Mouse (Mus musculus) bone marrow, adult 2 months (tissue): ENCODE measurements at regions not wholly inside any gene's neighbourhood (a gene's known extent, or its start where the extent isn't known, plus 50 kb on each side); places are given as distances from the start of the nearest gene placed in this dataset.

Experiments used
- CTCF ChIP-seq: fragments of 200-500 bp; IDR thresholded peaks from 2 replicates; pipeline ENCODE4 v1.5.1; 2011; ENCODE audit warnings: low read length, control low read depth; ENCODE audit not compliant: control insufficient read depth, insufficient read depth
- POLR2A ChIP-seq: fragments of 200-500 bp; IDR thresholded peaks from 2 replicates; pipeline ENCODE4 v1.6.1; 2011; ENCODE audit warnings: low read depth, mild to moderate bottlenecking, control low read depth, low read length, borderline replicate concordance; ENCODE audit not compliant: control insufficient read depth

GRCm38 (mm10) chr1:76247126-76247525 is 701.1 kb downstream of the Slc4a3 start:
- TF ChIP-seq CTCF (no peak), POLR2A (no peak)
